In genomic region chr11:96879359-96879758, GRCm38 (mm10) we compare ENCODE assay signal across 20 mouse cellular contexts. TPM values are rescaled to one million over a fixed set of nuclear protein-coding genes. Genes with fewer than 3 reads are reported as not detected.
A peak's percentile ranks its signal among the peaks of the same experiment; 100 is the strongest.
DNase-seq lines count a peak whose midpoint lies in the region; ATAC-seq lines count a peak whose summit lies in the region.
"Had no signal": no experiment of that assay in that cellular context is flagged by ENCODE, and none has a peak within 500 bp of the region (broad histone marks: within the 10 kb centered on the region; RNA-seq: fewer than 3 reads in every experiment).

No protein-coding gene starts in this region.

- 6% methylated on average over 7 of the region's 7 CpGs for WGBS in midbrain, embryonic 11.5 days
- WGBS in midbrain, embryonic 16.5 days: 5% methylated on average over 7 of the region's 7 CpGs
- 6% methylated on average over 7 of the region's 7 CpGs for WGBS in forebrain, embryonic 13.5 days
- 3% methylated on average over 7 of the region's 7 CpGs for WGBS in midbrain, embryonic 13.5 days

- H3K36me3 ChIP-seq in midbrain, embryonic 11.5 days (ENCODE audit: control insufficient read depth, insufficient read depth, low read length): no peaks in the 10 kb centered on the region
- H3K36me3 ChIP-seq in midbrain, embryonic 16.5 days (ENCODE audit: control insufficient read depth, insufficient read depth, low read length): no peaks in the 10 kb centered on the region
- H3K36me3 ChIP-seq in forebrain, embryonic 13.5 days (ENCODE audit: poor library complexity, severe bottlenecking): no peaks in the 10 kb centered on the region
- no peaks in the 10 kb centered on the region for H3K36me3 ChIP-seq in midbrain, embryonic 13.5 days
- H3K36me3 ChIP-seq: G1E; heart, embryonic 15.5 days; limb, embryonic 12.5 days had no signal

- H3K4me3 ChIP-seq in midbrain, embryonic 11.5 days (ENCODE audit: low read depth, low read length): no peak overlapping the region
- no peak overlapping the region for H3K4me3 ChIP-seq in midbrain, embryonic 16.5 days (ENCODE audit: low read depth, low read length)
- H3K4me3 ChIP-seq in forebrain, embryonic 13.5 days: no peak overlapping the region
- H3K4me3 ChIP-seq in midbrain, embryonic 13.5 days (replicated peaks): no peak overlapping the region
- H3K4me3 ChIP-seq: heart, embryonic 15.5 days; left cerebral cortex, adult 2 months; limb, embryonic 12.5 days had no signal

- no peak for ATAC-seq in midbrain, embryonic 11.5 days (ENCODE audit: low FRiP score)
- ATAC-seq in midbrain, embryonic 16.5 days: no peak
- ATAC-seq in forebrain, embryonic 13.5 days: no peak
- no peak for ATAC-seq in midbrain, embryonic 13.5 days

- peaks cover 48% of the 10 kb centered on the region for H3K4me1 ChIP-seq in midbrain, embryonic 11.5 days (ENCODE audit: control insufficient read depth, insufficient read depth, low read length)
- H3K4me1 ChIP-seq in midbrain, embryonic 16.5 days (ENCODE audit: control insufficient read depth, insufficient read depth, low read length): peaks cover 37% of the 10 kb centered on the region
- peaks cover 58% of the 10 kb centered on the region for H3K4me1 ChIP-seq in forebrain, embryonic 13.5 days
- peaks cover 48% of the 10 kb centered on the region for H3K4me1 ChIP-seq in midbrain, embryonic 13.5 days (replicated peaks)

- H3K27me3 ChIP-seq in midbrain, embryonic 11.5 days (ENCODE audit: control insufficient read depth, insufficient read depth, low read length): no peaks in the 10 kb centered on the region
- H3K27me3 ChIP-seq in midbrain, embryonic 16.5 days (ENCODE audit: control insufficient read depth, insufficient read depth, low read depth, low read length): no peaks in the 10 kb centered on the region
- H3K27me3 ChIP-seq in forebrain, embryonic 13.5 days: no peaks in the 10 kb centered on the region
- H3K27me3 ChIP-seq in midbrain, embryonic 13.5 days: no peaks in the 10 kb centered on the region

- no peaks in the 10 kb centered on the region for H3K9me3 ChIP-seq in midbrain, embryonic 11.5 days (ENCODE audit: control insufficient read depth, low read length)
- no peaks in the 10 kb centered on the region for H3K9me3 ChIP-seq in midbrain, embryonic 16.5 days (replicated peaks; ENCODE audit: control insufficient read depth, low read length, poor library complexity, severe bottlenecking)
- no peaks in the 10 kb centered on the region for H3K9me3 ChIP-seq in forebrain, embryonic 13.5 days (replicated peaks)
- H3K9me3 ChIP-seq in midbrain, embryonic 13.5 days: no peaks in the 10 kb centered on the region
- H3K9me3 ChIP-seq: G1E; heart, embryonic 15.5 days; limb, embryonic 12.5 days had no signal

- H3K27ac ChIP-seq in midbrain, embryonic 11.5 days (ENCODE audit: low read depth, low read length): peak overlapping the region; percentile 100
- H3K27ac ChIP-seq in midbrain, embryonic 16.5 days (ENCODE audit: low read length): no peak overlapping the region; the same call in 1 of the 2 replicates
- H3K27ac ChIP-seq in forebrain, embryonic 13.5 days: peak overlapping the region; percentile 100
- H3K27ac ChIP-seq in midbrain, embryonic 13.5 days: peak overlapping the region; percentile 100
- H3K27ac ChIP-seq: heart, embryonic 15.5 days; left cerebral cortex, adult 2 months; limb, embryonic 12.5 days; stomach, postnatal 0 days had no signal

- H3K4me2 ChIP-seq in midbrain, embryonic 11.5 days: no peak overlapping the region
- no peak overlapping the region for H3K4me2 ChIP-seq in midbrain, embryonic 16.5 days (ENCODE audit: low read length)
- H3K4me2 ChIP-seq in forebrain, embryonic 13.5 days: no peak overlapping the region; the same call in 1 of the 2 replicates
- H3K4me2 ChIP-seq in midbrain, embryonic 13.5 days (replicated peaks): no peak overlapping the region
- H3K4me2 ChIP-seq: heart, embryonic 15.5 days; limb, embryonic 12.5 days had no signal

- H3K9ac ChIP-seq in midbrain, embryonic 11.5 days (ENCODE audit: low read length): peak overlapping the region; percentile 46
- no peak overlapping the region for H3K9ac ChIP-seq in midbrain, embryonic 16.5 days (ENCODE audit: low read depth, low read length)
- peak overlapping the region; percentile 13; the same call in 1 of the 2 replicates for H3K9ac ChIP-seq in forebrain, embryonic 13.5 days
- H3K9ac ChIP-seq in midbrain, embryonic 13.5 days (replicated peaks): 0 out of 2 replicates have a peak overlapping the region, but pooled peaks have one; percentile 14
- H3K9ac ChIP-seq: heart, embryonic 15.5 days; limb, embryonic 12.5 days had no signal

- peak; percentile 94 for DNase-seq in midbrain, embryonic 11.5 days (ENCODE audit: low spot score, missing footprints)
- no peak for DNase-seq in adrenal gland, postnatal 25 days
- no peak for DNase-seq in frontal cortex, postnatal 36 days (ENCODE audit: low spot score in 2 of 2)
- DNase-seq in kidney, postnatal 10 days: no peak
- DNase-seq in adrenal gland, adult (ENCODE audit: inconsistent age in 2 of 2, low spot score in 1 of 2): no peak
- DNase-seq: cerebellum, postnatal 25 days; heart, adult 11 months; lung, adult 18-20 months; lung, postnatal 36 days; thymus, postnatal 14 days had no signal

RNA-seq across cellular contexts. Expression of gene Copz2, which starts 29.7 kb away (rescaled TPM):
- 47.5 and 51.1 TPM in 2 replicates for polyA plus RNA-seq in midbrain, embryonic 11.5 days (2014; fragmentation: Nextera tagmentation; extraction: Ambion mirVana)
- 14.8 and 16.3 TPM in 2 replicates for polyA plus RNA-seq in midbrain, embryonic 16.5 days (2015; fragmentation: Nextera tagmentation; extraction: Ambion mirVana)
- 12.3 and 13.8 TPM in 2 replicates for polyA plus RNA-seq in forebrain, embryonic 13.5 days (2015; fragmentation: Nextera tagmentation; extraction: Ambion mirVana)
- polyA plus RNA-seq in midbrain, embryonic 13.5 days (2015; fragmentation: Nextera tagmentation; extraction: Ambion mirVana): 14.8 and 19.7 TPM in 2 replicates
- total RNA-seq in adrenal gland, postnatal 25 days (2021): 58.0 and 59.0 TPM in 2 replicates

RNA-seq across cellular contexts. Expression of gene Cdk5rap3, which starts 36.9 kb away (rescaled TPM):
- 91.4 and 92.8 TPM in 2 replicates for polyA plus RNA-seq in midbrain, embryonic 11.5 days (2014; fragmentation: Nextera tagmentation; extraction: Ambion mirVana)
- polyA plus RNA-seq in midbrain, embryonic 16.5 days (2015; fragmentation: Nextera tagmentation; extraction: Ambion mirVana): 80.6 and 85.7 TPM in 2 replicates
- polyA plus RNA-seq in forebrain, embryonic 13.5 days (2015; fragmentation: Nextera tagmentation; extraction: Ambion mirVana): 102 and 104 TPM in 2 replicates
- polyA plus RNA-seq in midbrain, embryonic 13.5 days (2015; fragmentation: Nextera tagmentation; extraction: Ambion mirVana): 103 and 104 TPM in 2 replicates
- total RNA-seq in adrenal gland, postnatal 25 days (2021): 50.1 and 62.8 TPM in 2 replicates

RNA-seq across cellular contexts. Expression of gene Prr15l, which starts 48.5 kb away (rescaled TPM):
- polyA plus RNA-seq in midbrain, embryonic 11.5 days (2014; fragmentation: Nextera tagmentation; extraction: Ambion mirVana): 0.12 and 0.19 TPM in 2 replicates
- 0.24 and 0.51 TPM in 2 replicates for polyA plus RNA-seq in midbrain, embryonic 16.5 days (2015; fragmentation: Nextera tagmentation; extraction: Ambion mirVana)
- polyA plus RNA-seq in forebrain, embryonic 13.5 days (2015; fragmentation: Nextera tagmentation; extraction: Ambion mirVana): 0.08 and 0.25 TPM in 2 replicates
- 0.10 TPM in 1 of 2 replicates, not detected in the other for polyA plus RNA-seq in midbrain, embryonic 13.5 days (2015; fragmentation: Nextera tagmentation; extraction: Ambion mirVana)
- 0.27 and 0.76 TPM in 2 replicates for total RNA-seq in adrenal gland, postnatal 25 days (2021)
- total RNA-seq: layer of hippocampus, adult 18-20 months; left cerebral cortex, adult 2 months had no signal
- polyA plus RNA-seq: frontal cortex, adult 2 months had no signal

RNA-seq across cellular contexts. Expression of gene Nfe2l1, which starts 49.6 kb away (rescaled TPM):
- polyA plus RNA-seq in midbrain, embryonic 11.5 days (2014; fragmentation: Nextera tagmentation; extraction: Ambion mirVana): 31.7 and 35.2 TPM in 2 replicates
- polyA plus RNA-seq in midbrain, embryonic 16.5 days (2015; fragmentation: Nextera tagmentation; extraction: Ambion mirVana): 79.1 and 81.8 TPM in 2 replicates
- 49.0 and 56.2 TPM in 2 replicates for polyA plus RNA-seq in forebrain, embryonic 13.5 days (2015; fragmentation: Nextera tagmentation; extraction: Ambion mirVana)
- 67.8 and 69.0 TPM in 2 replicates for polyA plus RNA-seq in midbrain, embryonic 13.5 days (2015; fragmentation: Nextera tagmentation; extraction: Ambion mirVana)
- total RNA-seq in adrenal gland, postnatal 25 days (2021): 492 and 601 TPM in 2 replicates
